Mouse (Mus musculus) layer of hippocampus, postnatal 36 days (tissue): Measurements from ENCODE around the gene Gm6040. TPM values are rescaled to one million over a fixed set of nuclear protein-coding genes. Genes with fewer than 3 reads are reported as not detected.

Experiments used
- DNase-seq, 2 experiments: peaks; one replicate each; pipeline ENCODE4 v3.0.0; 2022
- total RNA-seq, 2 experiments: library from RNA; stranded (reverse); gene quantifications; 2 replicates each; pipeline ENCODE4 v1.2.3; 2021

Gene Gm6040
- not detected for total RNA-seq

GRCm38 (mm10) chr8:20921971-20922370 is at the start of gene Gm6040:
Gene Gm6040 (minus strand): TSS chr8:20922071.
- DNase-seq = no peak

GRCm38 (mm10) chr8:20964531-20964930 is 42.7 kb upstream of the Gm6040 start:
- no peak for DNase-seq

GRCm38 (mm10) chr8:20944610-20945009 is 22.7 kb upstream of the Gm6040 start, which contains the start of gene AY761185:
Gene AY761185 (minus strand): TSS chr8:20944710.
- DNase-seq = no peak

GRCm38 (mm10) chr8:20912288-20912687 is 9.6 kb downstream of the Gm6040 start:
- DNase-seq = no peak

GRCm38 (mm10) chr8:20908256-20908655 is 13.6 kb downstream of the Gm6040 start:
- no peak for DNase-seq

- DNase-seq = no peak
These were observed 14.8 kb downstream of the Gm6040 start for GRCm38 (mm10) chr8:20907119-20907518.

- no peak for DNase-seq
These were observed 19.3 kb downstream of the Gm6040 start, which contains the start of gene Gm15056 for GRCm38 (mm10) chr8:20902527-20902926. Gene Gm15056 (minus strand): TSS chr8:20902627.

- DNase-seq = no peak
These were observed 29.5 kb downstream of the Gm6040 start, which contains the start of gene Defb33 for GRCm38 (mm10) chr8:20892369-20892768. Gene Defb33 (plus strand): TSS chr8:20892669.

GRCm38 (mm10) chr8:20874608-20875007 is 47.3 kb downstream of the Gm6040 start:
- no peak for DNase-seq

Other genes with a start within 250 kb of the Gm6040 start
- not detected for gene Defb33, start 29.4 kb downstream of the Gm6040 start, total RNA-seq
- gene Gm15056, start 19.4 kb downstream of the Gm6040 start, total RNA-seq = not detected
- not detected for gene AY761185, start 22.6 kb upstream of the Gm6040 start, total RNA-seq
- not detected for gene Defa21, start 103.5 kb upstream of the Gm6040 start, total RNA-seq
- gene Defa23, start 133.0 kb upstream of the Gm6040 start, total RNA-seq = not detected
- not detected for gene Defa35, start 143.0 kb upstream of the Gm6040 start, total RNA-seq
- not detected for gene Defa25, start 162.4 kb upstream of the Gm6040 start, total RNA-seq
- not detected for gene Gm14851, start 174.0 kb upstream of the Gm6040 start, total RNA-seq
- not detected for gene Defa30, start 212.6 kb upstream of the Gm6040 start, total RNA-seq
- not detected for gene Defa22, start 240.2 kb upstream of the Gm6040 start, total RNA-seq